Mouse (Mus musculus): ENCODE data around the gene Bpgm.

The Bpgm gene

GRCm38 (mm10) chr6:34528131-34528530, 52.1 kb downstream of the Bpgm start:
- no peak for DNase-seq (ENCODE audit: low spot score in 2 of 2)

- DNase-seq (ENCODE audit: low spot score in 2 of 2), result no peak
Measured at GRCm38 (mm10) chr6:34529992-34530391, 54.0 kb downstream of the Bpgm start.

- DNase-seq (ENCODE audit: low spot score in 2 of 2), result no peak
Measured at GRCm38 (mm10) chr6:34533055-34533454, 57.0 kb downstream of the Bpgm start.

- no peak for DNase-seq (ENCODE audit: low spot score in 2 of 2)
Measured at GRCm38 (mm10) chr6:34533896-34534295, 57.9 kb downstream of the Bpgm start.

GRCm38 (mm10) chr6:34542866-34543265, 66.9 kb downstream of the Bpgm start:
- no peak for DNase-seq (ENCODE audit: low spot score in 2 of 2)

GRCm38 (mm10) chr6:34543303-34544206, 67.5 kb downstream of the Bpgm start:
- no peak for DNase-seq (ENCODE audit: low spot score in 2 of 2)

GRCm38 (mm10) chr6:34544207-34544602, 68.2 kb downstream of the Bpgm start:
- DNase-seq (ENCODE audit: low spot score in 2 of 2), result no peak

GRCm38 (mm10) chr6:34545286-34545685, 69.3 kb downstream of the Bpgm start:
- peak in 1 of 2 experiments; percentile 9 for DNase-seq (ENCODE audit: low spot score in 2 of 2)

- DNase-seq (ENCODE audit: low spot score in 2 of 2), result peak in 1 of 2 experiments; percentile 11
Measured at GRCm38 (mm10) chr6:34548406-34548990, 72.5 kb downstream of the Bpgm start.

GRCm38 (mm10) chr6:34549017-34549416, 73.0 kb downstream of the Bpgm start:
- peak in 1 of 2 experiments; percentile 30 for DNase-seq (ENCODE audit: low spot score in 2 of 2)

- no peak for DNase-seq (ENCODE audit: low spot score in 2 of 2)
Measured at GRCm38 (mm10) chr6:34552489-34553157, 76.6 kb downstream of the Bpgm start.

GRCm38 (mm10) chr6:34554291-34554997, 78.4 kb downstream of the Bpgm start:
- no peak for DNase-seq (ENCODE audit: low spot score in 2 of 2)

All from cerebellum, postnatal 4 days (tissue).